Mouse (Mus musculus): ENCODE results near the gene Hhipl1. TPM values are rescaled to one million over a fixed set of nuclear protein-coding genes. Genes with fewer than 3 reads are reported as not detected.

Hhipl1 gene
- polyA plus RNA-seq, 1 experiment, result not detected

- Histone ChIP-seq H3K36me3 (ENCODE audit: control insufficient read depth) (no peaks in the 10 kb centered on the region), H3K9me3 (ENCODE audit: control insufficient read depth, low read length) (no peaks in the 10 kb centered on the region), H3K4me1 (ENCODE audit: control insufficient read depth) (no peaks in the 10 kb centered on the region), H3K4me3 (replicated peaks) (no peak overlapping the region), H3K27me3 (ENCODE audit: control insufficient read depth) (no peaks in the 10 kb centered on the region)
- TF ChIP-seq GATA1 (IDR thresholded peaks at IDR 0.05; ENCODE audit: low read length) (no peak), TAL1 (IDR thresholded peaks at IDR 0.05; ENCODE audit: low read length) (no peak)
Observed at GRCm38 (mm10) chr12:108374689-108375088, 68.6 kb downstream of the Hhipl1 start.

GRCm38 (mm10) chr12:108378379-108379133, 72.5 kb downstream of the Hhipl1 start:
- Histone ChIP-seq H3K36me3 (ENCODE audit: control insufficient read depth) (no peaks in the 10 kb centered on the region), H3K4me3 (replicated peaks) (no peak overlapping the region), H3K9me3 (ENCODE audit: control insufficient read depth, low read length) (no peaks in the 10 kb centered on the region), H3K4me1 (ENCODE audit: control insufficient read depth) (no peaks in the 10 kb centered on the region), H3K27me3 (ENCODE audit: control insufficient read depth) (no peaks in the 10 kb centered on the region)
- TF ChIP-seq TAL1 (IDR thresholded peaks at IDR 0.05; ENCODE audit: low read length), result no peak

Other genes with a start within 250 kb of the Hhipl1 start
- 1.8 and 2.0 TPM in 2 replicates for gene Setd3, start 127.0 kb upstream of the Hhipl1 start, polyA plus RNA-seq (2012)
- 11.6 and 12.1 TPM in 2 replicates for gene Ccnk, start 126.7 kb upstream of the Hhipl1 start, polyA plus RNA-seq (2012)
- 0.23 and 0.28 TPM in 2 replicates for gene Ccdc85c, start 30.8 kb upstream of the Hhipl1 start, polyA plus RNA-seq (2012)
- not detected in 2 replicates for gene Cyp46a1, start 28.1 kb downstream of the Hhipl1 start, polyA plus RNA-seq (2012)
- gene Eml1, start 64.7 kb downstream of the Hhipl1 start, polyA plus RNA-seq (2012), result 0.02 TPM in 1 of 2 replicates, not detected in the other
- 1.6 and 1.9 TPM in 2 replicates for gene Evl, start 248.4 kb downstream of the Hhipl1 start, polyA plus RNA-seq (2012)